Mouse (Mus musculus): ENCODE data around the gene 1700029H14Rik.

1700029H14Rik gene

GRCm38 (mm10) chr8:13503936-13504606 is 58.2 kb downstream of the 1700029H14Rik start:
- no peak for DNase-seq

- DNase-seq, result no peak
Measured at GRCm38 (mm10) chr8:13501221-13501620, 61.0 kb downstream of the 1700029H14Rik start.
